Mouse (Mus musculus) midbrain, postnatal 0 days (tissue): ENCODE results near the gene Ppif. TPM values are rescaled to one million over a fixed set of nuclear protein-coding genes. Genes with fewer than 3 reads are reported as not detected.

Source experiments
- ATAC-seq: fragments of 200-750 bp; cut with Nextera tagmentation; 2 replicates; pipeline ENCODE4 v1.8.0; 2017; ENCODE audit warnings: moderate number of reproducible peaks, mild to moderate bottlenecking, moderate TSS enrichment, moderate library complexity; ENCODE audit not compliant: low FRiP score
- DNase-seq: peaks from one replicate; pipeline ENCODE4 v3.0.0-alpha.2; 2015; ENCODE audit warnings: low spot score
- H3K27ac ChIP-seq: fragments of 300-500 bp; sonication (generic); 2 replicates; pipeline ENCODE4 v1.5.1; 2014; ENCODE audit warnings: low read depth, mild to moderate bottlenecking, low read length, mixed read lengths
- H3K27me3 ChIP-seq: fragments of 300-500 bp; sonication (generic); 2 replicates; pipeline ENCODE4 v1.6.1; 2014; ENCODE audit warnings: low read length, control low read depth, mixed read lengths; ENCODE audit not compliant: insufficient read depth
- H3K36me3 ChIP-seq: fragments of 300-500 bp; sonication (generic); 2 replicates; pipeline ENCODE4 v1.6.1; 2014; ENCODE audit warnings: low read length, control low read depth, mixed read lengths; ENCODE audit not compliant: insufficient read depth
- H3K4me1 ChIP-seq: fragments of 300-500 bp; sonication (generic); 2 replicates; pipeline ENCODE4 v1.6.1; 2014; ENCODE audit warnings: mild to moderate bottlenecking, control low read depth, antibody characterized with exemption, low read length, mixed read lengths; ENCODE audit not compliant: insufficient read depth
- H3K4me2 ChIP-seq: fragments of 300-500 bp; sonication (generic); 2 replicates; pipeline ENCODE4 v1.6.1; 2014; ENCODE audit warnings: low read depth, mild to moderate bottlenecking, low read length, mixed read lengths; ENCODE audit not compliant: poor library complexity, severe bottlenecking
- H3K4me3 ChIP-seq: fragments of 300-500 bp; sonication (generic); 2 replicates; pipeline ENCODE4 v1.5.1; 2014; ENCODE audit warnings: low read depth, mild to moderate bottlenecking, low read length, moderate library complexity
- H3K9ac ChIP-seq: fragments of 300-500 bp; sonication (generic); replicated peaks from 2 replicates; pipeline ENCODE4 v1.6.1; 2014; ENCODE audit warnings: mild to moderate bottlenecking, low read length, moderate library complexity, mixed read lengths; ENCODE audit not compliant: poor library complexity, severe bottlenecking
- H3K9me3 ChIP-seq: fragments of 300-500 bp; sonication (generic); 2 replicates; pipeline ENCODE4 v1.6.1; 2016; ENCODE audit warnings: low read length, control low read depth
- CTCF ChIP-seq: IDR thresholded peaks from 2 replicates; pipeline ENCODE4 v1.5.1; 2016; ENCODE audit warnings: antibody characterized with exemption, mild to moderate bottlenecking
- WGBS: fragments of 180-500 bp; shearing (Covaris S2); extraction: QIAGEN DNeasy Blood & Tissue Kit; methylation state at CpG from one replicate; pipeline ENCODE4 v1.1.7; 2014; 5-methylcytosine and 5-hydroxymethylcytosine counted together
- polyA plus RNA-seq: library from polyadenylated mRNA; unstranded; fragments of >200 nt; fragmentation: Nextera tagmentation; extraction: Ambion mirVana; gene quantifications from 2 replicates; pipeline ENCODE4 v1.2.1, GENCODE M21; 2015
- total RNA-seq: library from RNA; depleted of rRNA; stranded (reverse); fragments of >200 nt; gene quantifications from 2 replicates; pipeline ENCODE4 v1.2.3, GENCODE M21; 2014

Ppif gene
- total and polyA plus RNA-seq, 2 experiments from 2014 or later, result 50.2 to 55.8 TPM

- Histone ChIP-seq H3K36me3 (no peaks in the 10 kb centered on the region), H3K27me3 (no peaks in the 10 kb centered on the region), H3K9me3 (no peaks in the 10 kb centered on the region), H3K4me2 (no peak overlapping the region), H3K4me3 (no peak overlapping the region), H3K4me1 (no peaks in the 10 kb centered on the region), H3K9ac (no peak overlapping the region), H3K27ac (no peak overlapping the region)
- no peak for TF ChIP-seq CTCF
- ATAC-seq (no peak), DNase-seq (no peak)
- WGBS, result 71% methylated on average over 8 of the region's 8 CpGs
Measured at GRCm38 (mm10) chr14:25711602-25712001, 17.6 kb downstream of the Ppif start.

- H3K36me3 ChIP-seq, result no peaks in the 10 kb centered on the region
- no peak overlapping the region for H3K4me2 ChIP-seq
- H3K4me3 ChIP-seq, result no peak overlapping the region
- no peak overlapping the region for H3K9ac ChIP-seq
- WGBS, result 11% methylated on average over 4 of the region's 4 CpGs
- H3K4me1 ChIP-seq, result no peaks in the 10 kb centered on the region
- DNase-seq, result peak; percentile 62
- H3K27ac ChIP-seq, result no peak overlapping the region
- H3K9me3 ChIP-seq, result no peaks in the 10 kb centered on the region
- H3K27me3 ChIP-seq, result no peaks in the 10 kb centered on the region
- TF ChIP-seq CTCF, result peak; percentile 78
- ATAC-seq, result no peak
Measured at GRCm38 (mm10) chr14:25713443-25713842, 19.5 kb downstream of the Ppif start.

GRCm38 (mm10) chr14:25716528-25716927 lies 22.6 kb downstream of the Ppif start:
- H3K36me3 ChIP-seq, result no peaks in the 10 kb centered on the region
- H3K27ac ChIP-seq, result no peak overlapping the region
- no peak for DNase-seq
- no peak overlapping the region for H3K4me2 ChIP-seq
- H3K27me3 ChIP-seq, result no peaks in the 10 kb centered on the region
- no peak for TF ChIP-seq CTCF
- H3K4me1 ChIP-seq, result no peaks in the 10 kb centered on the region
- no peak for ATAC-seq
- no peak overlapping the region for H3K9ac ChIP-seq
- no peak overlapping the region for H3K4me3 ChIP-seq
- 86% methylated on average over 1 of the region's 1 CpGs for WGBS
- no peaks in the 10 kb centered on the region for H3K9me3 ChIP-seq

GRCm38 (mm10) chr14:25717718-25718117 lies 23.8 kb downstream of the Ppif start:
- DNase-seq (no peak), ATAC-seq (no peak)
- Histone ChIP-seq H3K4me2 (no peak overlapping the region), H3K4me1 (no peaks in the 10 kb centered on the region), H3K36me3 (no peaks in the 10 kb centered on the region), H3K4me3 (no peak overlapping the region), H3K9ac (no peak overlapping the region), H3K27ac (no peak overlapping the region), H3K27me3 (no peaks in the 10 kb centered on the region), H3K9me3 (no peaks in the 10 kb centered on the region)
- TF ChIP-seq CTCF, result no peak
- 85% methylated on average over 8 of the region's 8 CpGs for WGBS

- H3K27me3 ChIP-seq, result no peaks in the 10 kb centered on the region
- H3K4me1 ChIP-seq, result no peaks in the 10 kb centered on the region
- no peak for TF ChIP-seq CTCF
- H3K9ac ChIP-seq, result no peak overlapping the region
- no peaks in the 10 kb centered on the region for H3K36me3 ChIP-seq
- no peak overlapping the region for H3K4me2 ChIP-seq
- no peaks in the 10 kb centered on the region for H3K9me3 ChIP-seq
- H3K4me3 ChIP-seq, result no peak overlapping the region
- no peak for ATAC-seq
- 10% methylated on average over 2 of the region's 2 CpGs for WGBS
- H3K27ac ChIP-seq, result no peak overlapping the region
- no peak for DNase-seq
Measured at GRCm38 (mm10) chr14:25718471-25718870, 24.5 kb downstream of the Ppif start.

GRCm38 (mm10) chr14:25719371-25719770 lies 25.4 kb downstream of the Ppif start:
- H3K9ac ChIP-seq, result no peak overlapping the region
- H3K4me3 ChIP-seq, result no peak overlapping the region
- WGBS, result 59% methylated on average over 9 of the region's 9 CpGs
- H3K4me2 ChIP-seq, result no peak overlapping the region
- no peak for DNase-seq
- ATAC-seq, result no peak
- TF ChIP-seq CTCF, result no peak
- no peaks in the 10 kb centered on the region for H3K36me3 ChIP-seq
- no peaks in the 10 kb centered on the region for H3K27me3 ChIP-seq
- no peaks in the 10 kb centered on the region for H3K9me3 ChIP-seq
- H3K27ac ChIP-seq, result no peak overlapping the region
- no peaks in the 10 kb centered on the region for H3K4me1 ChIP-seq
